Mouse (Mus musculus) cortical plate, adult 2 months (tissue): ENCODE measurements around the gene Pla2g5.

ENCODE experiments used
- CTCF ChIP-seq: fragments of 200-500 bp; IDR thresholded peaks from 2 replicates; pipeline ENCODE4 v1.5.1; 2011; ENCODE audit warnings: mild to moderate bottlenecking, control low read depth, low read length; ENCODE audit not compliant: insufficient read depth; ENCODE audit errors: extremely low read depth
- POLR2A ChIP-seq: fragments of 200-500 bp; IDR thresholded peaks from 2 replicates; pipeline ENCODE4 v1.6.1; 2011; ENCODE audit warnings: mild to moderate bottlenecking, low read length, control low read depth; ENCODE audit not compliant: insufficient read depth; ENCODE audit errors: extremely low read depth

GRCm38 (mm10) chr4:138791452-138791851 lies 71.8 kb downstream of the Pla2g5 start:
- TF ChIP-seq POLR2A, result no peak
- TF ChIP-seq CTCF, result no peak
